Mouse (Mus musculus): ENCODE measurements around the gene Defb36.

- no peak for TF ChIP-seq POLR2A (IDR thresholded peaks at IDR 0.05; ENCODE audit: borderline replicate concordance, extremely low read depth, low read depth, low read length)
- TF ChIP-seq CTCF (IDR thresholded peaks at IDR 0.05; ENCODE audit: insufficient read depth, low read length) = no peak
These were observed 57.0 kb downstream of the Defb36 start for GRCm38 (mm10) chr2:152661163-152661562.

Measured in lung, adult 2 months (tissue).